Mouse (Mus musculus): ENCODE measurements around the gene Anxa8.
A peak's percentile ranks its signal among the peaks of the same experiment; 100 is the strongest.

Gene Anxa8

GRCm38 (mm10) chr14:34085731-34086130 is at the start of gene Anxa8:
Gene Anxa8, plus strand, starts transcription at chr14:34085981.
- DNase-seq (ENCODE audit: low spot score in 2 of 2) = no peak

- DNase-seq (ENCODE audit: low spot score in 2 of 2) = no peak
These were observed 44.5 kb upstream of the Anxa8 start for GRCm38 (mm10) chr14:34041241-34041640.

- no peak for DNase-seq (ENCODE audit: low spot score in 2 of 2)
These were observed 42.4 kb upstream of the Anxa8 start for GRCm38 (mm10) chr14:34043341-34043740.

DNA sequence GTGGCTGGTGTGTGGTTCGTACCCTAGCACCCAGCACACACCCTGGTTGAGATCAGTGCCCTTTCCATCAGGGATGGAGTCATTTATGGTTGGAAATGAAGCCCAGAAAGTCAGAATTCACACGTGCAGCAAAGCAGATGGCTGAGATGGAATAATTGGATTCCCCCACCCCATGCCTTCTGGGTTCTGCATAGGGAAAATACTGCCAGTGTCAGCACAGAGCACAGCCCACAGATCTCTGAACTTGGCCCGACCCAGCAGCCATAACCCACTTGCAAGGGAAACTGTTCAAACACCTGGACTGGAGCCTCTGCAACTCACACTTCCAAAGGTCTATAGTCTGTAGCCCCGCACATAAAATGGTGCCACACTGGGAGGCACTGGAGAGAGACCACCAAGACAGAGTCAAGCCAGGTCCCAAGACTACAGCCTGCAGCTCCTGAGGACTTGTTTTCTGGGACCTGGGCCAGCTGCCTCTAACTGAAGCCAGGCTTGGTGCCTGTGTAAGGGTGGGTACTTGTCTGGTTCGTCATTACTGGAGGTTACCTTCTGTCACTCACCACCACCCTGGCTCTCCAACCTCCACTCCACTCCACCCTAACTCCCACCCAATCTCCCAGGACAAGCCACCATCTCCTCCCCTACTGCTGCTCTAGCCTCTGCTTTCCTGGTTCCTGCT is 35.5 kb upstream of the Anxa8 start:
- DNase-seq (ENCODE audit: low spot score in 2 of 2) = no peak

DNA sequence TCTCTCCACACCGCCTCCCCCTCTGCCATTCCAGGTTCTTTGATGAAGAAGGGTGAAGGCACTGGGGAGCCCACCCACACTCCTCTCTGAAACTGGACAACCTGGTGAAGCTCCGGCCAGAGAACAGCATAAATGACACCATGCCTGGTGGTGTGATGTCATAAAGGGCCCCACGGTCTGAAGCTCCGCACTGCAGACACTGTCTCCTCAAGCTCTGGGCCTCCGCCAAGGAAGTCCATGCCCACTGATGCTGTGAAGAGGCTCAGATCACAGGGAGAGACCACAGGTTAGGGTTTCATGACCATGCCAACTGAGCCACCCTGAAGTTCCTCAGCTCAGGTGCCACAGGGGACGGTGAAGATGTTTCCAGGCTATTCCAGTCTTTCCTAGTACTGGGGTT is 33.3 kb upstream of the Anxa8 start, which contains the start of gene Antxrl:
TSS of gene Antxrl (plus strand) at position 192 of the 400 bp plus-strand sequence.
- no peak for DNase-seq (ENCODE audit: low spot score in 2 of 2)

DNA sequence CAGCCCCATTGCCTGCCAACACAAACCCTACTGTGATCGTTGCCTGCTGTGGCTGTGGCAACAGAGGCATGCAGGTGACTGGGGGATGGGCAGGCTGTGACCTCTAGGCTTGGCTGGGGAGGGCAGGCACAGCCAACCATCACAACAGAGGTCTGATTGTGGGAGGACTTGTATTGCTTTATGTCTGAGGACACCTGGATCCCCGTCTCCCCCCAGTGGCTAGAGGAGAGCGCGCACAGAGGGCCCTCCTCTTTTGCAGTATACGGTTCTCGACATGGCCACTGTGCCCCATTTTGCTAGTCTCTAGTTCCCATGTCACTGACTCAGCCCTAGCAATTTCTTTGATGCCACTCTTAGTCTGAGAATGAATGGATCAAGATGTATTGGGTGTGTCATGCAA is 14.1 kb upstream of the Anxa8 start:
- DNase-seq (ENCODE audit: low spot score in 2 of 2) = no peak

DNA sequence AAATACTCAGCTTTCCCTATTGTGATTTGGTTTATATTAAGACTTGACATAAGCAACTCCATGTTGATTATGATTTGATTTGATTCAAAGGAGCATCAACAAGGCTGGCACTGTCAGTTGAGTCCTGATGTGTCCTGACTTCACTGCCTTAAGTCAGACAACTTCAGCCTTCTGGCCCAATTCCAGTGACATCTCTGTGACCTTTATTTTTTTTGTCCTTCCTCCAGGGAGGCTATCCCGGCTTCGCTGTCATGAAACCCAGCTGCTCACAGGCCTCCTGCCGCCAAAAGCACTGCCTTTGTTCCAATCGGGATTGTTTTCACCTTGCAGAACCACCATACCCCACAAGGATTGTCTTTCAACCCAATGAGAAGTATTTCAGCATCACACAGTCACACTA is 10.4 kb upstream of the Anxa8 start:
- no peak for DNase-seq (ENCODE audit: low spot score in 2 of 2)

GRCm38 (mm10) chr14:34077222-34077621 is 8.6 kb upstream of the Anxa8 start:
- no peak for DNase-seq (ENCODE audit: low spot score in 2 of 2)

DNA sequence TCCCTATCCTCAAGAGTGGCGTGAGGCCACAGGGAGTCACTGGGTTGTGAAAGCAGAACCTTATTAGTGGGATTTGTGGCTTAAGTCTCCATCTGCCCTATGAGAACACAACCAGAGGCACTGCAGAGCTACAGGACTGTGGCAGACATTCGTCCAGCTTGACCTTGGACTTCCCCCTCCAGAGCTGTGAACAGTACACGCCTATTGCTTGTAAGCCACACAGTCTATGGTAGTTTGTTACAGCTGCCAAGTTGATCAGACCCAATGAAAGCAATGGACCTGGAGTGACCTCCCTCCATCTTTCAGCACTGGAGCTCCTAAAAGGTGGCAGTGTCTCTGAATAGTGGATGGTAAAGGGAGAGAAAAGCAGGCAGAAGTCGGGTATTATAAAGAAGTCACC is 7.5 kb upstream of the Anxa8 start:
- DNase-seq (ENCODE audit: low spot score in 2 of 2) = no peak

DNA sequence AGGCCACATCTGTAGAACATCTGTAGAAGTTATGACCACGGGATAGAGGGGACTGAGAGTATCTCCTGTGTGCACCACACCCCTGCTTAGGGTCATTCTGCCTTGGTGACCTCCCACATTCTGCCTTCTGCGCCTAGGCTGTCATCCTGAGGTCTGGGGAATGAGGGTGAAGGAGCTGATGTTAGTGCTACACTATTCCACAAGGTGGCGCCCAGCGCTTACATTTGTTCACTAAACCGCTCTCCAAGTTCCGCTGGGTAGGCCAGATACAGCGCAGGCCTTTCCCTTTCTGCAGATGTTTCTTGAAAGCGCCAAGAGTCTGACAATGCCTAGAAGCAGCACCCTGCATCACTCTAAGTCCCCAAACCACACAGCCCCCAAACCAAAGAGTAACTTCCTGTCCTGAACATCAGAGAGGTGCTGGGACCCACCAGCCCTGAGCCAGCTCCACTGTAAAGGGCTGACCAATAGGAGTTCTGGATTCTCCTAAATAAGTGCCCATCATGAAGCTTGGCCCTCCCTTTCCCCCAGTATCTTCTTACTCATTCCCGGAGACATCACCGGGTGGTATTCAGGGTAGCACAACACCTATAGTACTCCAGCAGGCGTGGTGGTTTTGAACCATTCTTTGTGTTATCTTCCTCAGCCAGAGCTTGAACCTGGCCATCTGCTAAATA is 5.3 kb upstream of the Anxa8 start:
- DNase-seq (ENCODE audit: low spot score in 2 of 2) = peak; percentile 73 to 87

- no peak for DNase-seq (ENCODE audit: low spot score in 2 of 2)
These were observed 1.0 kb downstream of the Anxa8 start for GRCm38 (mm10) chr14:34086806-34087205.

- no peak for DNase-seq (ENCODE audit: low spot score in 2 of 2)
These were observed 2.1 kb downstream of the Anxa8 start for GRCm38 (mm10) chr14:34087856-34088398.

DNA sequence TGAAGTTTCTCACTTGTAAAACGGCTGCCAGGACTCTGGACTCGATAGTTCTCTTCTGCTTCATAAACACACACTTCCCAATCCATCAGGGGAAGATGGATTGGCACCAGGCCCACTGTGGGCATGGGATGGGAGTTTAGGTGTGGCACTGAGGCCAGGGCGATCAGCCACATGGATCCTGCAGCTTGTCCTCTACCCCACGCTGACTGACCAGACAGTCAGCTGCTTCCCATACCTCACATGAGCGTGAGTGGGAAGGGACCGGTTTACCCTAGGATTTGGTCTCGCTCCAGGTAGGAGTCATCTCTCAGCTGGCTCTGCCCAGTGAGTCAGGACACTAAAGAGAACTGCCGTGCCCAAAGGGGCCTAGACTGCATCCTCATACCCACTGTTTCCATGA is 4.0 kb downstream of the Anxa8 start:
- no peak for DNase-seq (ENCODE audit: low spot score in 2 of 2)

DNA sequence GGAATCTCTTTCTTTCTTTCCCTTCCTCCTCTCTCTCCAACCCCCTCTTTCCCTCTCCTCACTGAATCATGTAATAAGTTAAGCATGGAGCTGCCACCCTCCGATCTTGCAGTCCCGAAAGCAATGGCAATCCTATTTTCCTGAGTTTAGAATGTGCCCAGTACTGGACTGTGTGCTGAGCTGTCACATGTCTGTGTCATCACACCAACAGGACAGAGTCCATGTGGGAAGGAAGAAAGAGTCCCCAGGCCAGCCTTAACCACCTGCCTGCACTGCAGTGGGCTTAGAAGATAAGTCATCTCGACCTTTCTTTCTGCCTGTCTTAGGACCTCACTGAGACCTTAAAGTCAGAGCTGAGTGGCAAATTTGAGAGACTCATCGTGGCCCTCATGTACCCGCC is 5.7 kb downstream of the Anxa8 start:
- no peak for DNase-seq (ENCODE audit: low spot score in 2 of 2)

- no peak for DNase-seq (ENCODE audit: low spot score in 2 of 2)
These were observed 7.1 kb downstream of the Anxa8 start for GRCm38 (mm10) chr14:34092856-34093255.

- no peak for DNase-seq (ENCODE audit: low spot score in 2 of 2)
These were observed 10.4 kb downstream of the Anxa8 start for GRCm38 (mm10) chr14:34096161-34096560.

DNA sequence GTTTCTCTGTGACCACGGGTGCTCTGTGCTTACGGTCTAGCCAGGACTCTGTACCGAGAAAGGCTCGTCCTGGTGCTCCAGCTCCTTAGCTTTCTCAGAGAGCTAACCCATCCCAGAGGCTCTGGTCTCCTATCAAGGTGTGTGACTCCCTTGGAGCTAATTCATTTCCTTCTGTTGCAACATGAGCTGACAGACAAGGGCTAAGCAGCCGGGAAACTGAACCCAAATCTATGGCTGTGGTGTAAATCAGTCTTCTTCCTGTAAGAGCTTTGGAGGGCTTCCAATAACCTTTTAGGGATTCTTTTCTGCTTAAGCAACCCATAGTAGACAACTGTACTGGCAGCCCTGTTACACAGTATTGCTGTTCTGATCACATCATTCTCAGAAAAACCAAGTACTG is 16.8 kb downstream of the Anxa8 start, which contains the start of gene A630023A22Rik:
TSS of gene A630023A22Rik (minus strand) at position 154 of the 400 bp plus-strand sequence.
- no peak for DNase-seq (ENCODE audit: low spot score in 2 of 2)

GRCm38 (mm10) chr14:34103855-34104254 is 18.1 kb downstream of the Anxa8 start:
- DNase-seq (ENCODE audit: low spot score in 2 of 2) = no peak

DNA sequence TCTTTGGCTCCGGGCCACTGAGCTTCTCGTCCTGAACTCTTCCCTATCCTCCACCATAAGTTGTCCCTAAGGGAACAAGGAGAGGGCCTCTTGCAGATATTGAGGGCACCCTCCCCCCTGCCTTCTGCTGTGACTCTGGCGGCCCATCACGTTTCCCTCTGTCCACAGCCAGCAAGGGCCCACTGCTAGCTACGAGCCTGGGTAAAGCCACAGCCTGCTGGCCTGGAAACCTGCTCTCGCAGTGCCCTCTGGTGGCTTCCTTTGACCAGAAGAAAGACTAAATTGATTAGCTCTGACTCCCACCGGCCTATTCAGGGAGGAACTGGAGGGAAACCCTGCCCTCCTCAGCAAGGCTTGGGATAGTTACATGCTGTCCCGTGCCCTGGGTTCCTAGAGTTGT is 19.1 kb downstream of the Anxa8 start:
- peak; percentile 48 to 69 for DNase-seq (ENCODE audit: low spot score in 2 of 2)

DNA sequence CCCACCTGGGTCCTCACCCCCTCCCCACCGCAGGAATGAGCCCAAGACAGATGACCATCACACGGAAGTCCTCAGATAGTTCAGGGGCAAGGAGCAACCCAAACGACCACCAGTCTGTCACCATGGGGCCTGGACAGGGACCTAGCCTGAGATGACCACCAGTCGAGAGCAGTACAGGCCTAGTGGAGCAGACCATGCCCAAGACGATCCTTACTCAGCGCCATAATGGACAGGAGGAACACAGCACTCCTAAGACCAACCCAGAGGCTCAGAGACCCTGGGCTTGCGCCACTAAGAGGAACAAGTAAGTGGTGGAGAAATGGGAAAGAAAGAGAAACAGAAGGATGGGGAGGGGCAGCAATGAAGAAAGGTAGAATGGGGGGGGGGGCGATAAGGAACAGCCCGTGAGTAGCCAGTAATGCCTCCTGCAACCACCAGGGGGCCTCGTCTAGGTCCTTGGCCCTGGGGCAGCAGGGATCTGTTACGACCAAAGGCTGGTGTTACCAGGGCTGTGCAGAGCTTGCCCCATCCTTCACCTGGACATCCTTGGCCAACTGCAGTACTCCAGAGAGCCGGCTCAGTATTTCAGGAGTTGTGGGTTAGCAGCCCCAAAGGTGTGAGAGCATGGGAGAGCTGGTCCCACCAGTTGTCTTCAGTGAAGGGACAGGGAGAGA is 20.7 kb downstream of the Anxa8 start:
- no peak for DNase-seq (ENCODE audit: low spot score in 2 of 2)

DNA sequence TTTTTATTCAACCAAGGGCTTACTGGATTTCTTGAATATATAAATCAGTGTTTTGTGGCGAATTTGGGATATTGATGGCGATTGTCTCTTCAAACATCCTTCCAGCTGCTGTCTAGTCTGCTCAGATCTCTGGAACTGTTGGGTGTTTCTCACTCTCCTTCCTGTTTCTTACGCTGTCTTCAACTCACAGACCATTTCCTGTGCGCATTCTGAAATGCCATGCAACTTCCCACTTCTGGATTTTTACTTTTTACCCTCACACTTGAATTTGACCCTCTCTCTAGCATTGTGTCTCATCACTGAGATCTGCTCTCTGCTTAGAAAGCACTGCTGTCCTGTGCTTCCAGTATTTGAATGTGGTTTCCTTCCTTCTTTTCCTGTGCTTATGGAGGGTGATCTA is 21.8 kb downstream of the Anxa8 start:
- DNase-seq (ENCODE audit: low spot score in 2 of 2) = no peak

GRCm38 (mm10) chr14:34114311-34114710 is 28.5 kb downstream of the Anxa8 start:
- no peak for DNase-seq (ENCODE audit: low spot score in 2 of 2)
